Mouse (Mus musculus): ENCODE results near the gene Flnb.

The Flnb gene

DNA sequence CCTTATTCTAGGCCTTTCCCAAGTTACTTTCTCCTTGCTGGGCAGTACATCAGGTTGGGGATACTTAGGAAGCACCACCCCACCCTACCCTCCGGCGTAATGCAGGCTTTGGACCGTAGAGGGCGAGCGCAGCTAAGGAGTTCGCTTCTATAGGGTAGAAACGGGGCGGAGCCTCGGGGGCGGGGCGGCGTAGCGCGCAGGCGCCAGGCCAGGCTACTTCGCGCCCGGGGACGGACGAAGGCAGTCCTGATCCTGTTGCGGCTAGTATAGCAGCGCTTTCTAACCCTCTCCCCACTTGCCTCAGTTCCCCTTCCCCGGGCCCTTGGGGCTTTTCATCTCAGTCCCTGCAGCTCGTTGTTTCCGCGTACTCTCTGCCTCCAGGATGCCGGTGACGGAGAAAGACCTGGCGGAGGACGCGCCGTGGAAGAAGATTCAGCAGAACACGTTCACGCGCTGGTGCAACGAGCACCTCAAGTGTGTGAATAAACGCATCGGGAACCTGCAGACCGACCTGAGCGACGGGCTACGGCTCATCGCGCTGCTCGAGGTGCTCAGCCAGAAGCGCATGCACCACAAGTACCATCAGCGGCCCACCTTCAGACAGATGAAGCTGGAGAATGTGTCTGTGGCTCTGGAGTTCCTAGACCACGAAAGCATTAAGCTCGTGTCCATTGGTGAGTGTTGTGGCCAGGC lies at the start of gene Flnb:
Flnb (plus strand) TSS at position 188 of the 693 bp plus-strand sequence.
- DNase-seq = peak; percentile 95

DNA sequence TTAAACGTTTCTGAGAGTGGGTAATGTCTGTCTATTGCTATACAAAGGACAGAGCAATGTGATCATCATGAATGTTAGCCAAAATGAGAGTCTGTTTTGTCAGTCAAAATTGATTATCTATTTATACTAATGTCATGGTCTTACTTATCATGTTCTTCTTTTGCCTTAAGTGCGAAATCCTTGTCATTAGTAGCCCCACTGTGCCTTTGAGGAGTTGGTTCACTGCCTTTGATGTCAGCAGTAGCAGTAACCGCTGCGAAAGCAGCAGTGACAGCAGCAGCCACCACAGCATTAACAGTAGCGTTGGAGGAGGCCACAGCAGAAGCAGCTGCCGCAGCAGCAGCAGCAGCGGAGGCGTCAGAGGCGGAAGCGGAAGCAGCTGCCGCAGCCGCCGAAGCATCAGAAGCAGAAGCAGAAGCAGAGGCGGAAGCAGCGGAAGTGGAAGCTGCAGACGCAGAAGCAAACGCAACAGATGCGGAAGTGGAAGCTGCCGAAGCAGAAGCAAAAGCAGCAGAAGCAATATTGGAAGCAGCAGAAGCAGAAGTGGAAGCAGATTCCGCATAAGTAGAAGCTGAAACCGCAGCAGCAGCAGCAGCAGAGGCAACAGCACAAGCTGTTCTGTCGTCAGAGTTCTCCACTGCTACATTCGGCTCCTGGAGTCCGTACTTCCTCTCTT lies 43.9 kb upstream of the Flnb start:
- peak; percentile 81 for DNase-seq

DNA sequence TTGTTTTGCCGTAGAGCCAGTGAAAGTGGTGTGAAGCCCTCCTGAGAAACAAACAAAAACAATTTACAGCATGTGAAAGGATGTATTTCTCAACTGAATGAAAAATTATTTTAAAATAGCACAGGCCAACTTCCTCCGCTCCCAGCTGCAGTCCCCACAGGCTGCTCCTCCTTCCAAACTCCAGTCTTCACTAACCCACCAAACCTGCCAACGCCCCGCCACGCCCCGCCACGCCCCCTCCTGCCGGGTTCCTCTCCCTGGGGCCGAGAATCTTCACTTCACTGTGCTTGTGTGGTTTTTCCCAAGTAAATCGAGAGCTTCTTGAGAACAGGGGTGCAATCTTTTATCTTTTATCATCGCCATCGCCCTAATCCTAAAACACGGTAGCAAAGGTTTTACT lies 31.7 kb upstream of the Flnb start:
- DNase-seq = no peak

DNA sequence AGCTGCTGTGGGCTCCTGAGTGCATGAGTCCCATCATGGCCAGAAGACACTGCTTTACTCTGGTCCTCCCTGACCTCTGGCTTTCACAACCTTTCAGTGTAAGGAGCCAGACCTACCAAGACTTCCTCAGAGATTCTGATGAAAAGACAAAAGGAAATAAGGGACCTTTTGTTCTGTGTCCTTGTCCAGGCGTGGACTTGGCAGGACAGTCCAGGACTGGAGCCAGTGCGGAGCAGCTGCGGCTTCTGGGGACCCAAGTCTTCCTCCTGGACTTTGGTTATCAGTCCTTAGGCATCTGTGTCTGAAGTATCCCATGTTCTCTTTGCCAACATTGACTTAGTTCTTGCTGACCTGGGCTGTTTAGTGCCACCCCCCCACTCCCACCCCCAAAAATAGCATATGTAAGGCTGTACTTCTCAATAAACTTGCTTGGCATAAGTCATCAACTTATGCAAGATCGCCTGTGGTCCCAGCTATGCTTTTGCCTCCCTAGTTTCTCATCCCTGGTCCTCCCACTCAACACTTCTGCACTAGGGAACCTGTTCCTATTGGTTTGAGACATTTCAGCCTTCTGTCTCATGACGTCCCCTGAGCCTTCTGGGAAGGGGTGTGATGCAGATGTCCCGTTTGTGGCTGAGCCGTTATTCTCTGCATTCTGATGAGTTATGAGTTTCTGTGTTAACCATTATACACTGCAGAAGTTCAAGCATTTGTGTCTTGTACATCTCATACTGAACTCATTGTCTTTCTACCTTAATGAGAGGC lies 28.3 kb upstream of the Flnb start:
- DNase-seq = no peak

DNA sequence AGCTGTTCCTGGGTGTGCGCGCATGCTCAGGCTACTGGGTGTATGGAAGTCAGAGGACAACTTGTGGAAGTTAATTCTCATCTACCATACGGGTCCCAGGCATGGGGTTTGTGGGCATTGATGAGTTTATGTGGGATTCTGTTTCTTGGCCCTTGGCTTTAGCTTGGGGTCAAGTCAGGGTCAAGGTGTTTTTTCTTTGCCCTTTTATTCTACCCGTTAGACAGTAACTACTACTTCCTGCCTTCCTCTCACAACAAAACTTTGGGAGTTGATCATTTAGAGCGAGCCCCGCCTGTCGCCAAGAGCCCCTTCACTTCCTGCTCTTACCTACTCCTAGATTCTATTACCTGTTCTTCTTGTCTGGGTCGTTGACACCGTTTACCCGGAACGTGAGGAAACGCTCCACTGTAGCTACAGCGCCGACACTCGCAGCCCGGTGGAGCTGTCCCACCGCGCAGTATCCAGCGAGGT lies 26.7 kb upstream of the Flnb start:
- no peak for DNase-seq

DNA sequence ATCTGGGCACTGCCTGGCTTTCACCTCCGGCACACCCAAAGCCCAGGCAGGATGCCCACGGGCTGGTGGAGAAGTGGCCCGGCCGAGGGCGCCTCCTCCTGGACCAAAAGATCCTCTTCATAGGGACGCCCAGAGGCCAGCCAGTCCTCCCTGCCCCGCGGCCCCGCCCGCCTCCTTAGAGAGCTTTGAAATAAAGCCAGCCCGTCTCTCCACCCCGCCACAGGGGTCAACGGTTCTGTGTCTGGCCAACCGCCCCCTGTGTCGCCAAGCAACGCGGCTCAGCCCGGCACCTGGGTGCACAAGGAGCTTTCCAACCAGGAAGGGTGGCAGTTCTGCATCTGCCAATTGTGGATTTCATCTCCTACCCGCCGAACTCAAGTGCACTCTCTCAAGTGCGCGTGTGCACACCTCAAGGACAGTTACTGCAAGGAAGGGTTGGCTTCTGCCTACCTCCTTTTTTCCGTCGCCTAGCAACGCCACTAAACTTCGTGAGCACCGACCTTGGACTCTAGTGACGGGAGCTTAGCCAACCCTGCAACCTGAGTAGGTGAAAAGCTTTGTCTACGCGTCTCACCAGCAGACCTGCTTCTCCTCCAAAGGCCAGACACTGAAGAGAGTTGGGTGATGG lies 26.1 kb upstream of the Flnb start, which contains the start of gene Gm26661:
Gm26661 (plus strand) TSS at position 56 of the 628 bp plus-strand sequence.
- DNase-seq = peak; percentile 82

DNA sequence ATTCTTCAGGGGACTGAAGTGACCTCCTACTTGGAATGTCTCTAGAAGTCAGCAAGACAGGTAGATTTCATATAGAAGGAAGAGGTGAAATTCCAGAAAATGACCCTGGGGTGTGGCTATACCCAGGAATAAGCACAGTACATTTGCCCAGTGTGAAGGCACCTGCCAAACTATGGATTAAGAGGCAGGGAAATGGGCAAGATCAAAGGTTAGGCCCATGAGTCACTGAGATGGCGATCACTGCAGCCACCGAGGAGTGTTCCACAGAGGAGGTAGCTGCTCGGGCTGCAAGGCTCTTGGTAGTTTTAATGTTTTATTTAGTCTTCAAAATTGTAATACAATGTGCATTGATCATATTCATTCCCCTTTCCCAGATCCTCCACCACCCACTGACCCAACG lies 21.8 kb upstream of the Flnb start:
- no peak for DNase-seq

DNA sequence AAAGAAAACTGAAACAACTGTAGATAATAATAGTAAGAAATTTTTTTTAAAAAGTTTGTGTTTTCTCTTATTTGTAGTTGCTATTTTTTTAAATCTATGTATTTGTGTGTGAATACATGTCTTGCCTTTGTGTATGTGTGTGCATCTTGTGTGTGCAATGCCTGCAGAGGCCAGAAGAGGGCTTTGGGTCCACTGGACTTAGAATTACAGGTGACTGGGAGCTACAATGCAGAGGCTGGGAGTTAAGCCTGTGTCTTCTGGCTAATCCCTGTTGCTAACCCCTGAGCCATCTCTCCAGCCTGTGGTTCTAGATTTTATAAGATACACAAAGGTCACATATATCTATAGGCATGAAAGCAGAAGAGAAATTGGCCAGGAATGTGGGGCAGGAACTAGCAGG lies 17.1 kb upstream of the Flnb start:
- DNase-seq = no peak

DNA sequence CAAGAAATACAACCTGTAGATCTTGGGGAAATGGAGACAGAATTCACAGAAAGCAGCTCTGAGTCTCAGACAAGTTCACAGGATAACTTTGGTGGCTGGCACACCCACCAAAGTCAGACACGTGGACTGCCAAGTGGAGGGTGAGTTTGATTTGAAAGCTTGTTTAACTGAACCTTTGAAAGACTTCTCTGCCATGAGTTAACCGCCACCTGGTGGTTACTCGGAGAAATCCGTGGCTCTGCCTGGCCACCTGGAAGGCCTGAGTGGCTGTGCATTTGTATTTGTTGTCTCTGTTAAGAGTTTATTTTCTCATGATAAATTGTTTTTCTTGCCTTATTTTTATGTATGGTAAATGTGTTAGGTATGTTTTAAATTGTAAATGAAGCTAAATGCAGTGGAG lies 15.9 kb upstream of the Flnb start:
- peak; percentile 46 for DNase-seq

DNA sequence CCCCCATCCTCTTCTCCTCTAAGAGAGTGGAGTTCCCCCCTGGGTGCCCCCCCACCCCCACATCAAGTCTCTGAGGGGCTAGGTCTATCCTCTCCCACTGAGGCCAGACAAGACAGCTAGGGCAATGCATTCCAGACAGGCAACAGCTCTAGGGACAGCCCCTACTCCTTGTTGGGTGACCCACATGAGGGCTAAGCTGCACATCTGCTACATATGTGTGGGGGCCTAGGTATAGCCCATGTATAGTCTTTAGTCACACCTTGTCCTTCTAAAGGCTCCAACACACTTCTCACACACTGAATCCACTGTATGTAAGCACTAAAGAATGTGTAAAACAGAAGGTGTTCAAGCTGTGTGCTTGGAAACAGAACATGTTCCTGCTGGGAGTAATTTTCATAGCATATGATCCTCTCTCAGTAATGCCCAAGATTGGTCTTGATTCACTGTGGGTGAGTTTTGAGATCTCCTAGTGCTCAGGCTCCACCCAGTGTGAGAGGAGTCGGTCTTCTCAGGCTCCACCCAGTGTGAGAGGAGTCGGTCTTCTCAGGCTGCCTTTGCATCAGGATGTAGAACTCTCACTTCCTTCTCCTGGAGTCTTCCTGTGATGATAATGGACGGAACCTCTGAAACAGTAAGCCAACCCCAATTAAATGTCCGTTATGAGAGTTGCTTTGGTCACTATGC lies 13.7 kb upstream of the Flnb start:
- no peak for DNase-seq

DNA sequence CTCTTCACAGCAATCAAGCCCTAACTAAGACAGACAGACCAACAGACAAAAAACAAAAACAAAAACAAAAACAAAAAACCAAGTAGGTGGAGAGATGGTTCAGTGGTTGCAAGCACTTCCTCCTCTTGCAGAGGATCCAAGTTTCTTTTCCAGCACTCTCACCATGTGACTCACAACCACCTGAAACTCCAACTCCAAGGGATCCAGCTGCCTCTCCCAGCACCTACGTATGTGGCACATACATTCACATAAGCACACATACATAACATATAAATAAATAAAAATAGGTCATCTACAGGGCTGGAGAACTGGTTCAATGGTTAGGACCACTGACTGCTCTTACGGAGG lies 13.2 kb upstream of the Flnb start:
- DNase-seq = no peak

DNA sequence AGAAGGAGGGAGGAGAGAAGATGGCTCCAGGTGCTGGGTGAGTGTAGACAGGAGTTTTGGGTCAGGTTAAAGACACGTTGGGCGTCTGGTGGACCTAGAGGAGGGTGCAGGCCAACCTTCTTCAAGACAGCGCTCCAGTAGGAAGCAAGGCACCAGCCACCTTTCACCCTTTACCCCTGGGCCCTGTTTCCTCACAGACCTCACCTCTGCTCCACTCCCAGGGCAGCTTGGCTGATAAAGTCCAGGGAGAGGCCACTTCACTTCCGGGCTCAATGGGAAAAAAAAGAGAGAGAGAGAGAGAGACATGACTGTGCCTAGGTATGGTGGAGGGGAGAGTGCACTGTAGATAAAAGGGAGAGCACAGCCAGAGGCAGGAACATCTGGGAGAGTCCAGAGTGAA lies 10.0 kb upstream of the Flnb start:
- DNase-seq = no peak

DNA sequence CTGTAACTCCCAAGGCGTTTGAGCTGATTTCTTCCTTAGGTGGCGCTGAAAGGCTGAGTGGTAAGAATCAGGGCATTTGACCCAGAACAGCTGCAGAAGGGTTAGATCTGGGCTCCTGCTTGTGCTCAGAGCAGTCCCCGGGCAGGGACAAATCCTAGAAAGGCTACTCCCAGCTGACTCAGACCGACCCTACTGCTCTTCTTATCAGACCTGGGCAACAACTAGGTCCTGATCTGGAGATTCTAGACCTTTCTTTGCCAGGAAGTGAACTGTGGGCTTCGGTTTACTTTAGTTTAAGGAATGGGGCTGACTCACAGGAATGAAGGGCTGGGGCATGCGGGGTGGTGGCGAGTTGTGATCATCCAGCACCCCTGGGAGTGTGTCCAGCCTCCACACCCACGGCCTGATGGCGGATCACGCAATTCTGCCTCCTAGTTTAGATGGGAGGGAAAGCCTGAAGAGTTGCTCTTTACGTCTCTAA lies 9.2 kb upstream of the Flnb start:
- DNase-seq = no peak

DNA sequence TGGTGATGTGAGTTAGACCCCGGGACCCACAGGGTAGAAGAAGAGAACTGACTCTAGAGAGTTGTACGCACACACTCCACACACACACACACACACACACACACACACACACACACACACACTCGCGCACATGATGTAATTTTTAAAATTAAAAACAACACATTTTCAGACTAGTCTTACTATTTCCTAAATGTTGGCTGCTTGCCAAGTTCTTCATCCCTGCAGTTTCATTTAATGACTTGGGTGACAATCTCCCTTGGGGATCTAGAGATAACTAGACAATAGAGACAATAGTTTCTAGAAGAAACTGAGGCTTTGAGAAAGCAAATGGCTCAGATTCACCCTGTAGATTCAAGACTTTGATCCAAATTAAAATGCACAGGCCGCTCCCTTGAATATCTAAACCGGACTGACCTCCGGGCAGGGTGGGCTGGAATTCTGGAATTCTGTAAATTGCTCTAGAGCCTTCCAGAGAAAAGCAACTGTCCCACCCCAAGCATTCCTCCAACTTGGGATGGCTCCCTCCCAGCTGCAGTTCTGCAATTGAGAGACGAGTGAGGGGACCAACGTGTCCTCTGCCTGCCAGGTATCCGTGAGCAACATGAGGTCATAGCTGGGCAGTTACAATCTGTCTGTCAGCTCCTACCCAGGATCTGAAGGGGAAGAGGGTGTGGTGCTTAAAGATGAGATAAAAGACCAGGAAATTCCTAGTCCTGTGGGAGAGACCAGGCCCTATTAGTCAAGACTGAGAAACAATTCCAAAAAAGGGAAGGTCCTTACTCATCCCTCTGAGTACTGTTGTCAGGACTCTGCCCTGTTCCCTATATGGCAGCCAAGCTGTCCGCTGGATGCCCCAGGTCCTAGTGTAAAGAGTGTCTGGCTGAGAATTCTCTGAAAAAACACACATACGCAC lies 8.5 kb upstream of the Flnb start:
- DNase-seq = no peak

DNA sequence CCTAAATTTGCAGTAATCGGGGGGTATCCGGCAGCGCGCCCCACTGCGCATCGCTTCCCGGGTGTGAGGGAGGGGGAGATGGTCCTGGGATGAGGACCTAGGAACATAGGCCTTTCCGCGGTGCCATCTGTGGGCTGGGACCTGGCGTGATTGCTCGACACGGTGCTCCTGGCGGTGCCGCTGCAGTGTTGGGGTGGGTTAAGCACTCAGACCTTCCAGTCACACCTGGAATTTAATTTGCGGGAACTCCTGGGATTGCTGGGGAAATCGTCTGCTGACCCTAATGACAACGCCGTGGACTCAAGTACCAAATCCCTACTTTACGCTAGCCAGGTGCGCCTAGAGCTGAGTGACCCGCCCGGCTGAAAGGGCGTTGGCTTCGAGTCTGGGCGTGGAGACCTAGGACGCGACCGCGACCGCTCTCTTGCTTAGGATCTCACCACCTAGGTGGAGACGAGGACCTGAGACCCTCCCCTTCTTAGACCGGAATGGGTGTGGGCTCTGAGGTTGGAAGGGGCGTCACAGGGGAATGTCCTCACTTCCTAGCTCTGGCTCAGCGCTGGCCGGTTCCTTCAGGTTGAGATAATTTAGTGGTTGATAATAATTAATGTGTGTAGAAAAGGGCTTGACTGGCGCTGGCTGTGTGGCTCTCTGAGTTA lies 835 bp downstream of the Flnb start:
- no peak for DNase-seq

DNA sequence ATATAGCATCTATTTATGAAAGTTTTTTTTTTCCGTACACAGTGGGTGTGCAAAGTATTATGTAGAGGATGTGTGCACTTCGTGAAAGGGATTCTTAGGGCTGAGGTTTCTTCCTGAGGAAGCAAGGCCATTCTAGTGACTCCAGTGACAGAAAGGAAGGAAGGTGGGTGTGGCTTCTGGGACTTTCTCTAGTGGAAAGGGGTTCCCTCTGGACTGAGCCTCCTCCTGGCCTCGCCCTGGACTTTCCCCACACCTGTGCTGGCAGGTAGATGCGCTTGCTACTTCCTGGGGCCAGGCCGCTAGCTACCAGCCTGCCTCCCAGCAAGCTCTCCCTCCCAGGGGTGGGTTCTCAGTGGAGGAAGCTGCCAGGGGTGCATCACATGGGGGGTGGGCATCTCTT lies 1.7 kb downstream of the Flnb start:
- DNase-seq = no peak

DNA sequence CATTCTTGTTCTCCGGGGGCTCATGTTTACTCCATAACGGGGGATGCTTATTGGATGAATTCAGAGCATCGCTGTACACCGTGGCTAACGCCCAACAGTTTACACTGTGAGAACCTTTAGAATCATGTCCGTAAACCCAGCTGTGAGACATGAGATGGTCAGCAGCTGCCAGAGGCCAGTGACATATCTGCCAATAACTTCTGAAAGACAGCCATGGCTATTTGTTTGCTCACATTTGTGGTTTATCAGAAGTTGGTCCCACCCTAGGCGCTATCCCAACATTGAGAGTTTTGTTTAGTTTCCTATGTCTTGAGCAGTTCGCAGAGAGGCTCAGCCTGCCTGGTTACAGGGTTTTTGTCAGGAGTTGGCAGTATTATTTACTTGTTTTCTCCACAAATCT lies 3.6 kb downstream of the Flnb start:
- no peak for DNase-seq

DNA sequence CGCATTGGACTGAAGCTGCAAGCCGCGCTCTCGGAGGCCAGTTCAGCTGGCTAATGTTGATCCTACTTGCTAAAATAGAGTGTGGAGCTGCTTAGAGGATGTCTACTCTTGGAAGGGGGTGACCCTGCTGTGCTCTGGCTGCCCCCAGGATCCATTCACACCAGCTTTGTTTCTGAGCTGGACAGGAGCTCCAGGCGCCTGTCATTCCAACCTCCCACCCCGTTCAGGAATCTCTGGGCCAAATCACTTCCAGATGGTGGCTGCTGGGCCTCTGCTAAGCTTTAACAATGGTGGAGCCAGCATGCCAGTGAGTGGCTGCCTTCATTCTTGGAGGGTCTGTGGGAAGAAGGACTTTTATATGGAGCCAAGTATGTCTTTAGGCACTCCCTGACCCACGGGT lies 4.9 kb downstream of the Flnb start:
- DNase-seq = peak; percentile 39

DNA sequence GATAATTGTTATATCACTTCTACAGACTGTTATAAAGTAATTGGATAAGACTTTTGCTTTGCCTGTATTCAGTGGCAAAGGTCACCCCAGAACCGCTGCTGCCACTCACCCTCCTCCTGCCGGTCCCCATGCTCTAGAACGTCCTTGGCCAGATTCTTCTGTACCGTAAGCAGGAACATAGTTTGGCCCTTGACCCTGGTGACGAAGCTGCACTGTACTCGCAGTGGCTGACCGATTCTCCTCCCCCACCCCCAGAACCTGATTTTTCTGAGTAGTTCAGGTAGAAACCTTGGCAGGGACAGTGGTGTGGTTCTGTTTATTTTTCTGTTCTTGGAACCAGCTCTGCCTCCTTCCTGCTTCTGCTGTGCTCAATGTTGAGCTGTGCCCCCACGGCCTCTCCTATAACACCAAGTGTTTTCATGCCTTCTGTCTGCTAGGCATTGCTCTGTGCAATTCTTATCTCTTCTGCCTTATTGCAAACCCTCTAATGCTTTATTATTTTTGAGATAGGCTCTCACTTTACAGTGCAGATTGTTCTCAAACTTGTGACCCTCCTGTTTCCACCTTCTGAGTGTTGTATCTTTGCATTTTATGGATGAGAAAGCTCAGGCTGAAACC lies 7.0 kb downstream of the Flnb start:
- no peak for DNase-seq

DNA sequence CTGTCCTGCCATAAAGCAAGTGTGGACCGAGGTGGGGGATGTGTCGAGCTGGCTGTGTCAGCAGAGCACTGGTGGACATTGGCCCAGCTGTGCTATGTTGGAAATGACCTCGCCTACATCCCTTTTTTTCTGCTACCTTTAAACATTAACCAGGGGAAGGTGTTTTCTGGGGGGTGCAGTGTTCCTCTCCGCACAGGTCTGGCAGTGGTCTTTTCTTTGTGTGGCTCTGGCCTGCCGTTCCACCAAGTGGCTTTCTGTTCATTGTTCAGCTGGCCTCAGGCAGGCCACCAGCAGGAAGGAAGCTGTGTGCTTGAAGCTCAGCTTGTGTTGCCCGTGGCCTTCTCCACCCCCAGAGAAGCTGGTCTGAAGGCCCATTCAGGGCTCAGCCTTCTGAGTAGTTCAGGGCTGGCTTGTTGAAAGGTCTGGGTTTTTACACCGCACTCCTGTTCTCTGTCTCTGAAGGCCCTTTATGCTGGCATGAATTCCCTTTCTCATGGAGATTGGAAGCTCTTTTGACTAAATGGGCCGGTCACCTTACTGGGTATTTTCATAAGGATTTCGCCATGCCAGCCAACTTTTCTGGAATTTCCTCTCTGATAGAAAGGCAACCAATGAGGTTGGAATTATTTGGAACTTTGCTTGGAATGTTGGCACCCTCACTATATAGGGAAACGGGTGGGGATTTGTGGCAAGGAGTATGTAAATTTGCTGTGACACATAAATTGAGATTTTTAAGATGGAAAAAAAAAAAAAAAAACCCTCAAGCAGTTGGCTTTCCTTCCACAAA lies 8.6 kb downstream of the Flnb start:
- no peak for DNase-seq

Data from retina, postnatal 1 day (tissue).